Mouse (Mus musculus): ENCODE results near the gene Sugp2. TPM values are rescaled to one million over a fixed set of nuclear protein-coding genes. Genes with fewer than 3 reads are reported as not detected.

Gene Sugp2
- polyA plus RNA-seq, 1 experiment = 20.2 TPM

DNA sequence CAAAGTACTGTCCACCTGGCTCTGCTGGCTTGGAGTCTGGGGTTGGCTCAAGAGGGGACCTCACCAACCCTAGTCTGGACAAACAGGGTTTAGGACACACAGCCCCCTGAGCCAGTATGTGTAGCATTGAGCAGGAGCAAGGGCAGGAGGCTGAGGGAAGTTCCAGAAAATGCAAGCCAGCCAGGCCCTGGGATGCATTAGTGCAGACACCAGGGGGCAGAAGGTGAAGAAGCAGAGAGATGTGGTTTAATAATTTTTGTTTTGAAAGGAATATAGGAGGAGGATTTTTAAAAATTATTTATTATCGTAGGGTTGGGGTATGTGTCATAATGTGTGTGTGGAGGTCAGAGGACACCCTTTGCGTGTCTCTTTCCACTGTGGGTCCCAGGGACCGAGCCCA, 89.7 kb downstream of the Sugp2 start:
- DNase-seq (ENCODE audit: low read depth, low spot score) = no peak
- WGBS = 86% methylated on average over 3 of the region's 3 CpGs

DNA sequence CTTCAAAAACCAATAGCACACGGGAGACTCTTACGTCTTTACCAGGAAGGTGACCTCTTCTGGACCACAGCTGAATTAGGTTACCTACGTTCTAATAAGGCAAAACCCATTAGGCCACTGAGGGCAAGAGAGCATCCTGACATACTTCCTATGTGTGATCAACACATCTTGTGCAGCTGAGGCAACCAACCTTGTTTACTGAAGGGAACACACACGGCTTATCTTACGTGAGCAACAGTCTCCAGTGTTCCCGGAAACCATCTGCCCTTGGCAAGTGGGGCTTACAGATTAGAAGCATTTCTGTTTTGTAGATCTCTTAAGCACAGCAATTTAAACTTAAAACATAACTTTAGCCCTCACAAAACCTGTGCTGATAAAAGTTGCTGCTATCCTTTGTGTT, 93.5 kb downstream of the Sugp2 start:
- DNase-seq (ENCODE audit: low read depth, low spot score) = no peak
- 88% methylated on average over 6 of the region's 6 CpGs for WGBS

DNA sequence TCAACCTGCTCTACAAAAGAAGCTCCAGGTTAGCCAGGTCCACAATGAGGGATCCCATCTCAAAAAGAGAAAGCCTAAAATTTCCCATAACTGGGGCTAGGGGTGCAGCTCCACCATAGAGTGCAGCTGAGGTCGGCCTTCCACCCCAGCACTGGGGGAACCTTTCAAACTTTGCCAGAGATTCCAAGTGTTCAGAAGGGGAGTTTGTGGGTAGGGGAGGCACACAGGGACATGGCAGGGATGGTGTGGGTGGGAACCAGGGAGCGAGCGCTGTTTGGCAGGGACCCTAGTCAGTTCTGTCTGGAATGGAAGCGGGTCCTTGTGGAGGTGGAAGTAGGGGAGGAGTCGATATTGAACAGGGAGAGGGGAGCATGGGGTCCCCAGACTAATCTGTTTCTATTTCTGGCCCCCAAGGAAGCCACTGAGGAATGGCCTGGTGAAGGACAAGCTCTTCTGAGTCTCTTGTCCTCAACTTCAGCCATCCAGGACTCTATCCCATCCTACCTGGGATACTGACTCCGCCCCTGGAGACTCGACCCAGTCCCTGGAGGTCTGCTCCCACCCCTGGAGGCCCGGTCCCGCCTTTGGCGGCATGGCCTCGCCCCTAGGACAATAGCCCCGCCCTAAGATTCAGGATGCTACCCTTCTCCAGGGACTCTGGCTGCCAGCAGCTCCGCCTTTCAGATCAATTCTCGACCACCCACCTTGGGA, 95.3 kb downstream of the Sugp2 start, which contains the start of gene Gdf1:
Gene Gdf1, plus strand, starts transcription at position 694 of the 711 bp plus-strand sequence.
- no peak for DNase-seq (ENCODE audit: low read depth, low spot score)
- 40% methylated on average over 14 of the region's 14 CpGs for WGBS

Other genes starting within 250 kb of the Sugp2 start
- gene Gatad2a, start 237.8 kb upstream of the Sugp2 start, polyA plus RNA-seq (2012; rRNA removed) = 45.2 and 73.1 TPM in 2 replicates
- gene Mau2, start 191.5 kb upstream of the Sugp2 start, polyA plus RNA-seq (2012; rRNA removed) = 52.0 and 84.9 TPM in 2 replicates
- gene Sugp1, start 191.4 kb upstream of the Sugp2 start, polyA plus RNA-seq (2012; rRNA removed) = 10.8 and 11.1 TPM in 2 replicates
- gene Tm6sf2, start 161.3 kb upstream of the Sugp2 start, polyA plus RNA-seq (2012; rRNA removed) = 458 and 745 TPM in 2 replicates
- 0.42 and 0.70 TPM in 2 replicates for gene Hapln4, start 150.8 kb upstream of the Sugp2 start, polyA plus RNA-seq (2012; rRNA removed)
- 0.06 and 0.10 TPM in 2 replicates for gene Ncan, start 113.4 kb upstream of the Sugp2 start, polyA plus RNA-seq (2012; rRNA removed)
- gene Nr2c2ap, start 102.9 kb upstream of the Sugp2 start, polyA plus RNA-seq (2012; rRNA removed) = 23.2 and 25.3 TPM in 2 replicates
- gene Rfxank, start 95.1 kb upstream of the Sugp2 start, polyA plus RNA-seq (2012; rRNA removed) = 22.5 and 32.6 TPM in 2 replicates
- 69.2 and 73.2 TPM in 2 replicates for gene Borcs8, start 94.7 kb upstream of the Sugp2 start, polyA plus RNA-seq (2012; rRNA removed)
- gene Mef2b, start 94.5 kb upstream of the Sugp2 start, polyA plus RNA-seq (2012; rRNA removed) = 3.0 and 4.9 TPM in 2 replicates
- 52.9 and 69.2 TPM in 2 replicates for gene Tmem161a, start 61.9 kb upstream of the Sugp2 start, polyA plus RNA-seq (2012; rRNA removed)
- gene Slc25a42, start 21.9 kb upstream of the Sugp2 start, polyA plus RNA-seq (2012; rRNA removed) = 15.5 and 23.1 TPM in 2 replicates
- 13.6 and 15.2 TPM in 2 replicates for gene Armc6, start 240 bp downstream of the Sugp2 start, polyA plus RNA-seq (2012; rRNA removed)
- 5.8 and 6.7 TPM in 2 replicates for gene Homer3, start 48.6 kb downstream of the Sugp2 start, polyA plus RNA-seq (2012; rRNA removed)
- gene Ddx49, start 68.3 kb downstream of the Sugp2 start, polyA plus RNA-seq (2012; rRNA removed) = 40.9 and 57.8 TPM in 2 replicates
- 438 and 500 TPM in 2 replicates for gene Cope, start 68.3 kb downstream of the Sugp2 start, polyA plus RNA-seq (2012; rRNA removed)
- 0.36 and 0.64 TPM in 2 replicates for gene Cers1, start 81.5 kb downstream of the Sugp2 start, polyA plus RNA-seq (2012; rRNA removed)
- gene Gdf1, start 95.6 kb downstream of the Sugp2 start, polyA plus RNA-seq (2012; rRNA removed) = 0.14 and 0.26 TPM in 2 replicates
- 24.5 and 35.3 TPM in 2 replicates for gene Upf1, start 119.1 kb downstream of the Sugp2 start, polyA plus RNA-seq (2012; rRNA removed)
- 0.15 and 0.25 TPM in 2 replicates for gene Comp, start 139.3 kb downstream of the Sugp2 start, polyA plus RNA-seq (2012; rRNA removed)
- 7.6 and 9.3 TPM in 2 replicates for gene Crtc1, start 205.4 kb downstream of the Sugp2 start, polyA plus RNA-seq (2012; rRNA removed)
- 16.8 and 22.1 TPM in 2 replicates for gene Klhl26, start 242.7 kb downstream of the Sugp2 start, polyA plus RNA-seq (2012; rRNA removed)